Mouse (Mus musculus) thymus, adult 18-20 months (tissue): ENCODE results near the gene Pik3r2.

Experiments
- DNase-seq, 2 experiments: peaks; one replicate each; pipeline ENCODE4 v3.0.0; 2022; ENCODE audit warnings: mixed read lengths in 2 of 2

Pik3r2 gene

DNA sequence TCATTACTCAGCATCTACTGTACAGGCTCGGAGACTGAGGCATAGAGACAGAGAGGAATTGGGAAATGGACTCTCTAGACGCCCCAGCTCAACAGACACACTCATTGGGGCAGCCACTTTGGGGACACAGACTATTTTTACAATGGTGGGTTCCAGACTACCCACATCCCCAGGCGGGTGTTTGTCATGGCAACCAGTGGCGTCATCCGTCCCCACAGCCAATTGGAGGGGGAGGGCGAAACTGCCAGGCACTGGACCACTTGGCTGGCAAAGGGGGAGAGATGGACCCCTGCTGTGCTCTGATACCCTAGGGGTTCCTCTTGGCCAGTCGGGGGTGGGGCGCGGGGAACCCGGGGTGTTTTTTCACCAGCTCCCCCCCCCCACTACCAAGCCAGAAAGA is 24.1 kb upstream of the Pik3r2 start:
- no peak for DNase-seq

DNA sequence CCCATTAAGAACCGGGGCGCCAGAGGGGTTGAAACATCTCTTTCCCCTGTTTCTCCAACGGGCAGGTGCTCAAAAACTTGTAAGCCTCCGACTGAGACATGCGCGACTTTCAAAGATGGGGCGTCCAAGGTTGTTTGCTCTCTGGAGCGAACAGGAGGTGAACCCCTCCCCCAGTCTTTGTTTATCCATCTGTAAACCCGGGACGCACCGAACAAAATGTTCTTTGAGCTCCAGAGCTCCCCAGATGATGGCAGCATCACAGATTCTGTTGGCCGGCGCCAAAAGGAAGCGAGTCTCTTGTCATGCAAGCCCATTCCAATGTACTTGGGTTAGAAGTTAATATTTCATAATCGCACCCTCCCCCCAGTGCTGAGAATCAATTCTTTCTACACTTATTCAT is 21.8 kb upstream of the Pik3r2 start:
- DNase-seq: no peak

DNA sequence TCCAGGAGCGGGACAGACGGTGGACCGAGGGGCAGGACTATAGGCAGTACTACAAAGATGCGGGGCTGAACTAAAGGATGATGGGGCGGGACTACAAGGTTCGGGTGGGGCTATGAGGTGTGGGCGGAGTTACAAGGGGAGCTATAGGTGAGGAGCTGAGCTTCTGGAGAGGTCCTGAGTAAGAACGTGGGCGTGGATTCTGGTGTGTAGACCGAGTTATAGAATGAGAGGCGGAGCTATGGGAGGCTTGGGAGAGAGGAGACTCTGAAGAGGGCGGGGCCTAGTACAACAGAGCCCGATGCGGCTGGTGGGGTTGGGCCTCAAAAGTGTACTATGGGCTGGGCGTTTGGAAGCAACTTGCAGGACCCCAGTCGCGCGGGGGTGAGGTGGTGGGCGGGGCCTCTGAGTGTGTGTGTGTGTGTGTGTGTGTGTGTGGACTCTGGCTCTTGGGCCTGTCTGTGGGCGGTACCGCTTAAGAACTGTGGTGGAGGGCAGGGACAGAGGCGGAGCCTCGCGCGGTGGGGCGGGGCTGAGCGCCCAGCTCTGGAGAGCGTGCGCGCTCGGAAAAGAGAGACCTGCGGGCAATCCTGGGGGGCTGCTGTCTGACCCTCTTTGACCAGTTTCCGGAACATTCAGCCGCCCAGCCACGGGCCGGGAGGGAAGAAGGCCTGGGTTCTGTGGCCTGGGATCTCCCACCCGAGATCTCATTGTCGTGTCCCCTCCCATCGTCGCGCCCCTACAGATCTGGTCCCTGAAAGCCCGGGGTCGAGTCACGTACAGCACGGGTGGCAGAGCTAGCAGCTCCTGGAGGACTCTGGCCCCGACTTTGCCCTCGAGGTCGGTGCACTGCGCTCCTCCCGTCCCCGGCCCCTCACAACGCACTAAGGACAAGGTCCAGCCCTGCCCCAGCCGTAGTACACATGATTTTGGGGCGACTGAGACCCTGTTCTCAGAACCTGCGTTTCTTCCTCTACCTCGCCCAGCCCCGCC is 20.9 kb upstream of the Pik3r2 start:
- DNase-seq: peak; percentile 64 to 81

DNA sequence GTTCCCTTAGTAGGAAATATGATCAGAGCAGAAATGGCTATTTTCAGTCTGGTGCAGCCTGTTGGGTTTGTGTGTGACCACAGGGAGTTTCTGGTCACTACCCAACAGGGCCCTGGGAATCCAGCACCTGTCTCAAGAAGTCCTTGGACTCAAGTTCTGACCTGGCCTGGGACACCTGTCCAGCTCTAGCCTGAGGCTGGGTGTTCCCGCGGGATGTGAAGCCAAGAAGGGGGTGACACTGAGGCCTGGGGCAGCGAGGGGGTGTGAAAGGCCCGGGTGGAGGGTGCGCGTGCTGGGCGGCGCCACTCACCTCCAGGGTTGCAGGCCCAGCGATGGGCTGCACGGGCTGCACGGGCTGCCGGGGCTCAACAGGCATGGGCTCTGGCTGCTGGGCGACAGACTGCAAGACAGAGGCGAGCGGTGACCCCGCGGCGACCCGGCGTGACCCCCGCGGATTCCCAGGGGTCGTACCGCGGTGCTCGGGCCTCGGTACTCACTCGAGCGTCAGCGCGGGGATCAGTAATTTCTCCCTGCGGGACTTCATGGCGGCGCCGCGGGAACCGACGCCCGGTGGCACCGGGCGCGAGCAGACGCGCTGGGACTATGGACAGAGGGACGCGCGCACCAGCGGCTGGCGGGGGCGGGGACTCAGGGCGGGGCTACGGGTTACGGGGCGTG is 20.0 kb upstream of the Pik3r2 start:
- no peak for DNase-seq

DNA sequence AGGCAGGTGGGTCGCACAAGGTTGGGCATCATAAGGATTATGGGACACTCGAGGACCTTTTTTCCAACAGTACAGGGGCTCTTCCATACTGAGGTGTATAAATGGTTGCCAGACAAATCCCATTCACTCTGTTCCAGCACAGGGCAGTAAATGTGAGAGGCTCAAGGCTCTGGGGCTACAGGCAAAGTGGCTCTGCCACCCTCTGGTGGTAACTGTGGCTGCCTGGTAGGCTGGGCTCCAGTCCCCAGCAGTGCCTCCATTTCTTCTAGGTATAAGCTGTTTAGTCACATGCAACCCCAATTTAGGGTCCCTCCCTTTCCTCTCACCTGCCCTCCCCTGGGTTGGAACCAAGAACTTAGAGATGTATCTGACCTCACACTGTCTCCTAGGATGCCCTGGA is 18.9 kb upstream of the Pik3r2 start:
- DNase-seq: no peak

DNA sequence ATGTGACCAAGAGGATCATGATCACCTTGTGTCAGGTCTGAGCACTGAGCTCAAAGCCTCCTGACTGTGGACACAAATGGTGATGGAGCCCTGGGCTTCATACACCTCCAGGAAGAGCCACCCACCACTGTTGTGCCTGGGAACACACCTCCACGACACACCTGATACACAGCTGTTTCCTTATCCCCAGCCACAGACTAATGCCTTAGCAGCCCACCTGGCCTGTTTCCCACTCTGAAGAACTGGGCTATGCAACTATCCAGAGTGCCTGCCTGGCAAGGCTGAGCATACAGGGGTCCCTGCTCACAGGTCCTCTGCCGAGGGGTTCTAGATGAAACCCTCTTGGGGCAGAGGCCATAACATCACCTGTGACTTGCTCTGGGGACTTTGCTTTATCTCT is 17.7 kb upstream of the Pik3r2 start:
- DNase-seq: no peak

DNA sequence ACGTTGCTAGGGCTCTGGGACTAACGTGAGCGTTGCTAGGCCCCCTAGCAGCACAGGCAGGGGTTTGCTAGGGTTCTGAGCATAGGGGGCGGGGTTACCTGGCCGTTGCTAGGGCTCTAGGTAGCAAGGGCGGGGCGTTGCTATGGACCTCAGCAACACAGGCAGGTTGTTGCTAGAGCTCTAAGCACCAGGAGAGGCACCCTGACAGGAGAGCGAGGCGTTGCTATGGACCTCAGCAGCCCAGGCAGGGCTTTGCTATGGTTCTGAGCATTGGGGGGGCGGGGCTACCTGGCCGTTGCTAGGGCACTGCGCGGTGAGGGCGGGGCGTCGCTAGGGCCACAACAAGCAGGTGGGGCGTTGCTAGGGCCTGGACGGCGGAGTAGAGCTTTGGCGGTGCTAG is 16.2 kb upstream of the Pik3r2 start:
- no peak for DNase-seq

DNA sequence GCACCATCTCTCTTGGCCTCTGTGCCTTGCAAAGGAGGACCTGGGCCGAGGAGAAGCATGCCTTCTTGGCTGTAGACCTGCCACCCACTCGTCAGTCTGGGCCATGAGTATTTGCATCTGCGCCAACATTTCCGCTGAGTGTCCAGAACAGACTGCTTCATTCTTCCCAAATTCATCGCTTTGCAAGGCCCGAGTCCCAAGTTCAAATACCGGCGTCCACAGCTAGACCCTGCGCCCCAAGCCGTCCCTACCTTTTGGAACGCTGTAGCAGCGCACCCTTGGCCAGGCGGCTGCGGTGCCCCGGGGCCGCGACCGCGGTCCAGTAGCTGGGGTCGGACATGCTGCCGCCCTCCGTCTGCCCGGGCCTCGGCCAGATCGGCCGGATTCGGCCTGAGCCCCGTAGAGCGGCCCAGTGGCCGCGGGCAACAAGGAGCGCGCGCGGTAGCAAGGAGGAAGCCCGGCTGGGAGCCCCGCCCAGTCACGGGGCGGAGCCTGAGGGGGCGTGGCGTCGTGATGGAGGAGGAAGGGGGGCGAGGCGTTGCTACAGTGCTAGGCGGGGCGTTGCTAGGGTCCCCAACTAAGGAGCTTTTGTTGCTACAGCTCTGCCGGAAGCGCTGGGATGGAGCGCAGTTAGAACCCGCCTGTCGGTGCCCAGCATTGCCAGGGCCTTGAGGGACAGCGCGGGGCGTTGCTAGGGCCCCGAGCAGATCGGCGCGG is 15.6 kb upstream of the Pik3r2 start:
- DNase-seq: peak; percentile 96 to 98

DNA sequence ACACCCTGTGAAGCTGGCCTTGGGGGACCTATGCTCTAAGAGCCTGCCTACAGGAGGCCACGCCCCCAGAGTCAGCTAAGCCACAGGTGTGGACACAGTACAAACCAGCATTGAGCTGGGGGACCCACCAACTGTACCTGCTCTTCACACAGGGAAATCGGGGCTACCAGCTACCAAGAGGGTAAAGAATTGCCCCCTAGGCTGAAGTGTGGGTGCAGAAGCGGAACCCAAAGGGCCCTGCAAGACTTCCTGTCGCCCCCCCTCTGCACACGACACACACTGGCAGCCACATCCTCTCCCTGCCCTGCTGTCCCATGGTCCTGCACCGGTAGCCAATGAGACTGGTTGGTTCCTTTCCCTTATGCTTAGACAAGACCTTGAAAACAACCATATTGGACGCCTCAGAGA is 14.8 kb upstream of the Pik3r2 start:
- peak; percentile 69 to 85 for DNase-seq

DNA sequence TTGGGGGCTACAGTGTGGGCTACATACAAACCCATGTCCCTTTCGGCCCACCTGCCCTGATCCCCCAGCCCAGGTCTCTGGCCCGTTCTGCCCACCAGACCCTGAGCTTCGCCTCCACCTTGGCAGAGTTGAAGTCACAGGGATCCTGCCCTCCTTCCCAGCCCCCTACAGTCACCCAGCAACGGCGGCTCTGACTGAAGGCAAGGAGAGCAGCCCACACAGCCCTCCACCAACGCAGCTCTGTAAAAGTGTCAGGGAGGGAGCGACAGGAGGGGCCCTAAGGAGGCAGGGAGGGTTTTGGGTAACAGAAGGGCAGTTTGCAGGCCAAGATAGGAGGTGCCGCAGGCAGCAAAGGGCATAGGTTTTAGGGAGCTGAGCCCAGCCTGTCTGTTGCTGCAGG is 14.3 kb upstream of the Pik3r2 start:
- no peak for DNase-seq

DNA sequence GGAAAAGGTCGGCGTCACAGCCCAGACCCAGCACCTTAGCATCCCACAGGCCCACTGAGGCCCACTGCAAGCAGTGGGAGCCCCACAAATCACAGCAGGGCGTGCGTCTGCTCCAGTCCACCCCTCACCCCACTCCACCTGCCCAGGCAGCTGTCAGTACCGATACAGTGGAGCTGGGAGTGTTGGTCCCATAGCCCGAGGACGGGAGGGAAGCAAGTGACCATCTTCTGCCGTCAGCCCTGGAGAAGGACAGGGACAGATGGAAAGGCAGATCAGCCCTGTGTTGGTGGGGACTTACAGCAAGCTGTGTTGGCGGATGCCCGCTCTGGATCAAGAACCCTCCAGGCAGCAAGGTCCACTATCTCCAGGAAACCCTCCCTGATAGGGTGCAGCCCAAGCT is 12.5 kb upstream of the Pik3r2 start:
- DNase-seq: no peak

DNA sequence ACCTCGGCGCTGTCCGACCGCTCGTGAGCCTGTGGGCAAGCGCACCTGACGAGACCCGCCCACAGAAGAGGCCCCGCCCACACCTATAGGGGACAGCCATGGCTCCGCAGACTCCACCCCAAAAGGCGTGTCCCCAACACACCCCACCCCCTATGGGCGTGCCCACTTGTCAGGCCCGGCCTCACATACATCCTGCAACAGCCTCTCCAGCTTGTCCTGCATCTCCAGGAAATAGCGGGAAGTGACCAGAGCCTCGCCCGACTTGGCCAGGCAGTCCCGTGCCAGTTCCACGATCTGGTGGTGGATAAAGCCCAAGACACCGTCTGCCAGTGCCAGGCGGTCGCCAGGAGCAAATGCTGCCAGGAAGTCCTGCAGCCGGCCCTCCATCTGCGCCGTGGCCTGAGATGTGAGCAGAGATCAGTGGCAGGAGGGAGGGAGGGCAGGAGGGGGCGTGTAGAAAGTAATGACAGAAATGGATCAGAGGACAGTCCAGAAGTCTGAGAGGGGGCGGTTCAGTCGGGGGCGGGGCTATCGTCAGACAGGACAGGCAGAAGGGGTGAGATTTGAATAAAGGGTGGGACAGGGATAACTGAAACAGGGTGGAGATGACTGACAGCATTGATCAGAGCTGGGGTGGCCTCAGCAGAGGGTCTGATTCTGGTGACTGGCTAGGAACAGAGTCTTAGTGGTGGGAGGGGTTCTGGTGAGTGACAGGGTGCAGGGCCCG is 11.6 kb upstream of the Pik3r2 start:
- no peak for DNase-seq

DNA sequence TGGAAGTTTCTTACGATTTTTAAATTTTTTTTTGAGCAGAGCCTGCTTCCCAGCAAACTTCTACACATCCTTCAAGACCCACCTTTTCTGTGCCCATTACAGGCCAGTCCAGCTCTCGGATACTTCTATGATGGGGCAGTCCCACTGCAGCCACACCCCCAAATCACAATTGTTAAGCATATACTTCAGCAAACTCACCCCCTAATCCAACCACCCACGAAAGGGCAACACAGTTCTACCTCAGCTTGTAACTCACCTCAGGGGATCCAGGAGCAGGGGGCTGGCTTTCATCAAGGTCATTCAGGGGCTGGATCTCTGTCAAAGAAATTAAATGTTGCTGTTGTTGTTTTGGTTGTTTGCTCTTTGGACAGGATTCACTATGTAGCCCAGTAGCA is 10.5 kb upstream of the Pik3r2 start:
- DNase-seq: no peak

DNA sequence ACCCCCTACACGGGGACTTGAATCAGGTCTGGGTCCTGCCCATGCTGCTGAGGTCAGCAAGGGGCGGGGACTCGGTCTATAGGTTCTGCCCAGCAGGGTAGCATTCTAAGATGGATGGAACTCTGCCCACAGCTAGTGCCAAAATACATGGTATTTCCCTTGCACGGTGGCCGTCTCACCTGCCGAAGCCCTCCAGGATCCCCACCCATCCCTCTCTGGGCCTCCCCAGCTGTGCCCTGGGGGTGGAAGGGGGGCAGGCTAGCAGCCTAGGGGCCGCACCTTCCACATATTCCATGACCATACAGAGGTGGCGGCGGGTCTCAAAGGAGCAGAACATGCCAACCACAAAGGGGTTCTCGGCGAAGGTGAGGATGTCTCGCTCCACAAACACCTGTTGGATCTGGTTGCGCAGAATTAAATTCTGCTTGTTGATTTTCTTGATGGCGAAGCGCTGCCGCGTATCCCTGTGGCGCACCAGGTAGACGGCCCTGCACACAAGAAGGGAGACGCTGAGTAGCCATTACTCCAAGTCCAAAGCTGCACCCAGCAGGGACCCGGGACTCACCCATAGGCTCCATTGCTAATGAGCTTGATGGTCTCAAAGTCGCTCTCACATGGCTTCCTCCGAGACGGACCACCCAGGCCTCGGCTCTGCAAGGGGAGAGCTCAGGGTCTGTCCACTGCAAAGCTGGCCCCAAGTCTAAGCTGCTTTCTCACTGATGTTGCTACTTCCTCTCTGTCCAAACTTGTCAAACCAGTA is 10.0 kb upstream of the Pik3r2 start:
- DNase-seq: no peak

DNA sequence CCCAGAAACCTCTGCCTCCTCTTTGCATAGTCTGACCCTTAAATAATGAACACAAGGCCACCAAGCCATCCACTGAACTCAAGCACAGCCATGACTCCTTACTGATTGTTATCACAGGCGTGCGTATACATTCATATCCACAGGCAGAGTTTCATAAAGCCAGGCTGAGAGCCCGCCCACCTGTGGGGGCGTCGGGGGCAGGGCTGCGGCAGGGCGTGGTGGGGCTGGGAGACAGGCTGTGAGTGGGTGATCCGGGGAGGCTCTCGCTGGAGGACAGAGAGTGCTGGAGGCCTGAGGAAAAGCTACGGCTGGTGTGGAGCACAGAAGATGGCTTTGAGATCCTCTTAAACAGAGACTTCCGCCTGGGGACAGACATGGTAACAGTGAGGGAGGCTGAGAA is 3.6 kb upstream of the Pik3r2 start:
- no peak for DNase-seq

DNA sequence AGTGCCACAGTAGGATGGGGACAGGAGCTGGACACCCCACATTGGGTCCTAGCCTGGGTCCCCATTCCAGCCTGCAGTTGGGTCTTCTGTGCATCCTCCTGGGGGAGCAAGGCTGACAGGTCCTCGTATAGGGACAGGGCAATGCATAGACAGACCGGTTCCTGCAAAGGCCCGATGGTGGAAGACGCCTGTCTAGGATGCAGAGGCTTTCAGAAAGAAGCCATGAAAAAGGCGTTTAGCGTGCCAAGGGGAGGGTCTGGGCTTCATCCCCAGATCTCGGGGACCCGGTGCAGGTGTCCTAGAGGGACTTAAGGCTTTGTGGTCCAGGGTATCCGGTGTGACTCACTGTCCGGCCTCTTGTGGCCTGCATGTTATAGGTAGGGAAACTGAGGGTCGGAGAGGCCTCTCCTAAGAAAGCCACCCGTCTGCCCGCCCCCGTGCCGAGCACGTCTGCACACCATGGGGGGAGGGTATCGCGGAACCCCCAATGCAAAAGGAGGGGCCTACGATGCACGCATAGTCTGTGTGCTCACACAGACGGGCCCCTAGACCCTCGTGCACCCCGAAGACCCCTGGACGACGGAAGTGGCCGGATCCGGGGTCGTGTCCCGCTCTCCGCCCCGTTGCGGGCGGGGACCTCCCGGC is 540 bp downstream of the Pik3r2 start:
- peak in 1 of 2 experiments; percentile 39 for DNase-seq

DNA sequence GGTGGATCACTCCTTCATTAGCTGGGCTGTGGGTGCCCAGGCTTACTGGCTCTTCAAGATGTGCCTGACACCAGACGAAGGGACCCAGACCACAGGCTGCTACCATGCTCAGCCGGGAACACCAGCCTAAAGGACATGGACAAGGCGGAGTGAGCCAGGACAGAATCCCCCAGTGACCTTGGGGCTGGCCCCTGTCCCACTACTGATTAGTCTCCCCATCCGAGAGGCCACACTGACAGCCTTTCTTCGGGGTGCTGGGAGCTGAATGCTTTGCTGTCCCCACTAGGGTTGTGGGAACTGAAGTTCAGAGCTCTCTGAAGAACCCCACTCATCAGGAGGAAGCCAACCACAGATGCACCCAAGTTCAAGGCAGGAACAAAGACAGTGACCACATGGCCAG is 1.3 kb downstream of the Pik3r2 start:
- DNase-seq: no peak

DNA sequence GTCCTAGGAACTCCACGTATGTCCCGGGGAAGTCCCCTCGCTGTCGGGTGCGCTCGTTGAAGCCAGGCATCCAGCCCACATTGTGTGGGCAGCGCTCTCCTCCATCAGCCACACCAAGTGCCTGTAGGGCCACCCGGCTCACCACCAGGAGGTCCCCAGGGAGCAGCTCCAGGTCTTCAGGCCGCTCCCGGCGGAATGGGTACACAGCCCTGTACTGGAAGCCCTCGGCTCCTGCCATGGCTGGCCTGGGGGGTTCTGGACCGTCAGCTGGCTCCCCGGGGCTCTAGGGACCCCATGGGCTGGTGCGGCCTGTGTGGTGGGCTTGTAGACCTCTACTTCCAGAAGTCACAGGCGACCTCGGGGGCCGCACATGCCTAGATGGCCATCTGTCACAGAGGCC is 1.8 kb downstream of the Pik3r2 start:
- no peak for DNase-seq

DNA sequence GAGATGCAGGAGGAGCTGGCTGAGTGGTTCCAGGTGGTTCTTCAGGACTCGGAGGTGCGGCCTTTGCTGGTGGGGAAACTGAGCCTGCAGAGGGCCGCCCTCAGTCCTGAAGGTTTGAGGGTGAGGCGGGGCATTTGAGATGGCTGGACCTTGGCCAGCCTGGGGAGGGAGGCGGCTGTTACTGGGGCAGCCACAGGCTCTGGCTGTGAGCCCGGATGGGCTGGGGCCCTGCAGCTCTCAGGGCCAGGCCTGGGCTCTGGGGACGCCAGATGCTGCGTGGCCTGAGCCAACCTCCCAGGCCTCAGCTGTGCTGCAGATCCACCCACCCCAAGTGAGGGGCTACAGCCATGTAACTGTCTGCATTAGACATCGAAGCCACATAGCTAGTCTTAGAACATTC is 2.7 kb downstream of the Pik3r2 start:
- no peak for DNase-seq

DNA sequence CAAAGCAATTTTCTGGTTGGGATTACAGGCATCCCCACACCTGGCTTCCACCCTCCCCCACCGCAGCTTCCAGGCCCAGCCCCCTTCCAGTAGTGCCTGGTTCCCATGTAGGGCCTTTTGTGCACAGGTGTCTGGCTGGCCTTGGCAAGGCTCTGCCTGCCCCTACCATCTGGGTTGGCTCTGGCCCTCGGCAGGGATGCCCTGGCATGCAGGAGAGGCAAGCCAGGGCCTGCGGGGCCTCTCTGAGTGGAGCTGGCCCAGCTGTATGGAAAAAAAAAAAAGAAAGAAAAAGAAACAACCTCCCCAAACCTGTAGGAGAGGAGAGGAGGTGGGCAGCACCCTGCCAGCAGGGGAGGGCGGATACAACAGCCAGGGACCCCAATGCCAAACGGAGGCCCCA is 3.1 kb downstream of the Pik3r2 start:
- no peak for DNase-seq

DNA sequence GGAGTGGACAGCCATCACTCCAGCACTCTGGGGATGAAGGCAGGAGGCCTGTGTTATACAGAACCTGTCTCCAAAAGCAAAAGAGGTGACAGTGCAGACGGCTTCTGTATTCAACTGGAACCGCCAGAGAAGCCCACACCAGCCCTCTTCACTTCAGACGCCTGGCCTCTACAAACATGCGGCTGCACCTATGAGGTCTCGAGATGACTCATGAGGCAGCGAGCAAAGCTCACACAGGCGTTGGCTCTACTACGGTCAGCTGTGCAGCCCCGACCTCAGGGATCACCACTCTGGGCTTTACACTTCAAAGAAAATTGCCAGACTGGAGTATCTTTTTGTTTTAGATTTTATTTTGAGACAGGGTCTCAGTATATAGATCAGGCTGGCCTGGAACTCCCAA is 3.6 kb downstream of the Pik3r2 start:
- no peak for DNase-seq

DNA sequence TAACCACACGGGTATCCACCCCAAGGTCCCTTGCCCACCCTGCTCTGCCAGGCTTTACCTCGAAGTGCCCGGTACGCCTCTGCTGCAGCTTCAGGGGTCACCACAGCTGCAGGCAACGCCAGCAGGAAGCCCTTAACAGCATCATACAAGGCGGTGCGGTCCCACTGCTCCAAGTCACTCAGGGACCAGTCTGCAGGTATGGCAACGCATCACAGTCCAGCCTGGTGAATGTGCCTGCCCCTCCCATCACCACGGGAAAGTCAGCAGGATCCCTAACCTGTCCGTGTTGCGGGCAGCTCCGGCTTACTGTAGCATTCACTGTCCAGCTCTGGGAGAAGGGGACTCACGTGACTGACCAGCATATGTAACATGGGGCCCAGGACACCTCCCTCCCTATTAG is 4.4 kb downstream of the Pik3r2 start:
- DNase-seq: no peak
